In the genomic region with DNA sequence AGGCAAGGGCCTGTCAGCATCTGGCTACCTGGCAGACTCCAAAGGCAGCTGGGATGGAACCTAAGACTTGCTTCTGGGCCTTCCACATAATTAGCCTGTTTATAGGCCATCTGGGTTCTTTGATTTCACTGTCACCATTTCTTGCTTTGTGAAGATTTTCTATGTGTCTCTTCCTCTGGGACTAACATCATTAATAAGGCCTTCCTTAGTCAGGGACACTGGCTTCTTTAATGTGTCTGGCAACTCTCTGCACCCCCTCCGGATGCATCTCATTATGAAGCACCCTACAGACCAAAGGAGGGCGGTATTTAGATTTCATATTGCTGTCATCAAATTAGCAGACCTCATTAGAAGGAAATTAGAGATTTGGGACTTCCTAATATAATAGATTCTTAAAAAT, we compare ENCODE assay signal across 19 mouse cellular contexts.
"Had no signal": no experiment of that assay in that cellular context is flagged by ENCODE, and none has a peak within 500 bp of the region (broad histone marks: within the 10 kb centered on the region; RNA-seq: fewer than 3 reads in every experiment).

No protein-coding gene starts in this region.

- DNase-seq: kidney, adult 18-20 months; kidney, adult 9 months; kidney, postnatal 14 days; kidney, postnatal 4 days; left cerebral cortex, postnatal 4 days; liver, postnatal 0 days; lung, embryonic 14.5 days; right cerebral cortex, adult 18-20 months; right cerebral cortex, postnatal 14 days; right cerebral cortex, postnatal 4 days; thymus, postnatal 25 days had no signal

- H3K4me3 ChIP-seq: limb, embryonic 12.5 days; limb, embryonic 15.5 days; neural tube, embryonic 12.5 days; neural tube, embryonic 15.5 days had no signal

- H3K4me1 ChIP-seq: limb, embryonic 12.5 days; limb, embryonic 15.5 days; neural tube, embryonic 12.5 days; neural tube, embryonic 15.5 days had no signal

- H3K9me3 ChIP-seq: limb, embryonic 12.5 days; limb, embryonic 15.5 days; neural tube, embryonic 12.5 days; neural tube, embryonic 15.5 days had no signal

- H3K4me2 ChIP-seq: limb, embryonic 12.5 days; limb, embryonic 15.5 days; liver, embryonic 11.5 days; lung, embryonic 14.5 days; neural tube, embryonic 12.5 days; neural tube, embryonic 15.5 days had no signal

- H3K27me3 ChIP-seq: limb, embryonic 12.5 days; limb, embryonic 15.5 days; neural tube, embryonic 12.5 days; neural tube, embryonic 15.5 days had no signal

- H3K27ac ChIP-seq: limb, embryonic 12.5 days; limb, embryonic 15.5 days; liver, embryonic 14.5 days; macrophage; neural tube, embryonic 12.5 days; neural tube, embryonic 15.5 days had no signal

- H3K36me3 ChIP-seq: limb, embryonic 12.5 days; limb, embryonic 15.5 days; neural tube, embryonic 12.5 days; neural tube, embryonic 15.5 days had no signal

- H3K9ac ChIP-seq: limb, embryonic 12.5 days; limb, embryonic 15.5 days; liver, embryonic 14.5 days; liver, postnatal 0 days; lung, embryonic 14.5 days; neural tube, embryonic 12.5 days; neural tube, embryonic 15.5 days had no signal

- ATAC-seq: liver, postnatal 0 days; lung, postnatal 0 days had no signal
